Mouse (Mus musculus) myocyte (in vitro differentiated cells): Measurements from ENCODE around the gene Cirbp. TPM values are rescaled to one million over a fixed set of nuclear protein-coding genes. Genes with fewer than 3 reads are reported as not detected.

Source experiments
- H3K27me3 ChIP-seq: one replicate; pipeline ENCODE4 v1.6.1; 2011; ENCODE audit not compliant: control insufficient read depth, insufficient read depth, insufficient read length
- H3K36me3 ChIP-seq: one replicate; pipeline ENCODE4 v1.6.1; 2011; ENCODE audit not compliant: control insufficient read depth, insufficient read depth
- H3K4me2 ChIP-seq: one replicate; pipeline ENCODE4 v1.6.1; 2011; ENCODE audit warnings: low read depth, control low read depth
- H3K4me3 ChIP-seq: one replicate; pipeline ENCODE4 v1.5.1; 2011; ENCODE audit warnings: mild to moderate bottlenecking, control low read depth, moderate library complexity
- H3K79me2 ChIP-seq: one replicate; pipeline ENCODE4 v1.6.1; 2011; ENCODE audit not compliant: control insufficient read depth, insufficient read depth
- H3ac ChIP-seq: one replicate; pipeline ENCODE4 v1.6.1; 2011; ENCODE audit not compliant: control insufficient read depth, insufficient read length
- CEBPB ChIP-seq: IDR thresholded peaks from 2 replicates; pipeline ENCODE4 v1.6.1; 2011; ENCODE audit warnings: mild to moderate bottlenecking, moderate library complexity; ENCODE audit not compliant: poor library complexity, insufficient read depth, severe bottlenecking
- E2F4 ChIP-seq: IDR thresholded peaks from one replicate; pipeline ENCODE4 v1.6.1; 2011; ENCODE audit warnings: mild to moderate bottlenecking, control low read depth, moderate library complexity; ENCODE audit not compliant: insufficient read depth
- MAX ChIP-seq: IDR thresholded peaks from one replicate; pipeline ENCODE4 v1.6.1; 2011; ENCODE audit warnings: low read depth, mild to moderate bottlenecking, control low read depth
- MYOD1 ChIP-seq, 3 experiments: IDR thresholded peaks; one replicate each; pipeline ENCODE4 v1.6.1; 2011; ENCODE audit warnings: control low read depth in 2 of 3, low read depth in 2 of 3, mild to moderate bottlenecking in 2 of 3, moderate library complexity in 1 of 3; ENCODE audit not compliant: insufficient read length in 2 of 3, control insufficient read depth in 1 of 3
- MYOG ChIP-seq, 3 experiments: IDR thresholded peaks; one replicate each; pipeline ENCODE4 v1.6.1; 2011; ENCODE audit warnings: control low read depth in 2 of 3, low read depth in 2 of 3, mild to moderate bottlenecking in 2 of 3; ENCODE audit not compliant: insufficient read length in 2 of 3, control insufficient read depth in 1 of 3, insufficient read depth in 1 of 3
- POLR2A ChIP-seq: IDR thresholded peaks from one replicate; pipeline ENCODE4 v1.6.1; 2011; ENCODE audit warnings: low read depth, mild to moderate bottlenecking, control low read depth, moderate library complexity; ENCODE audit not compliant: insufficient read length
- POLR2AphosphoS2 ChIP-seq: IDR thresholded peaks from one replicate; pipeline ENCODE4 v1.6.1; 2011; ENCODE audit warnings: low read depth, control low read depth; ENCODE audit not compliant: insufficient read length
- REST ChIP-seq: IDR thresholded peaks from one replicate; pipeline ENCODE4 v1.6.1; 2011; ENCODE audit warnings: mild to moderate bottlenecking, control low read depth, moderate library complexity; ENCODE audit not compliant: insufficient read depth, insufficient read length
- SRF ChIP-seq: IDR thresholded peaks from one replicate; pipeline ENCODE4 v1.6.1; 2011; ENCODE audit warnings: low read depth; ENCODE audit not compliant: control insufficient read depth, insufficient read length
- TCF12 ChIP-seq: IDR thresholded peaks from one replicate; pipeline ENCODE4 v1.6.1; 2011; ENCODE audit warnings: mild to moderate bottlenecking, control low read depth; ENCODE audit not compliant: poor library complexity, insufficient read depth, severe bottlenecking
- TCF3 ChIP-seq: IDR thresholded peaks from one replicate; pipeline ENCODE4 v1.6.1; 2011; ENCODE audit warnings: low read depth, control low read depth; ENCODE audit not compliant: insufficient read length
- USF1 ChIP-seq: IDR thresholded peaks from one replicate; pipeline ENCODE4 v1.6.1; 2011; ENCODE audit warnings: low read depth, mild to moderate bottlenecking, control low read depth, moderate library complexity
- polyA plus RNA-seq: library from polyadenylated mRNA; unstranded; fragments of >200 nt; fragmentation: generic; extraction: Trizol; gene quantifications from one replicate; pipeline ENCODE4 v1.2.1, GENCODE M21; 2012; ENCODE audit warnings: missing spikeins

Cirbp gene
- polyA plus RNA-seq, 1 experiment, result 54.2 TPM

- H3ac ChIP-seq, result no peak overlapping the region
- no peak overlapping the region for H3K4me2 ChIP-seq
- H3K36me3 ChIP-seq, result peaks cover 6% of the 10 kb centered on the region
- TF ChIP-seq TCF3 (no peak), SRF (no peak), TCF12 (no peak), POLR2AphosphoS2 (no peak), REST (no peak), POLR2A (no peak), USF1 (no peak)
- H3K4me3 ChIP-seq, result no peak overlapping the region
- no peaks in the 10 kb centered on the region for H3K27me3 ChIP-seq
- peaks cover 5% of the 10 kb centered on the region for H3K79me2 ChIP-seq
These were observed 8.9 kb downstream of the Cirbp start for GRCm38 (mm10) chr10:80174705-80175104.

- Histone ChIP-seq H3ac (no peak overlapping the region), H3K4me3 (no peak overlapping the region), H3K79me2 (no peaks in the 10 kb centered on the region), H3K27me3 (no peaks in the 10 kb centered on the region), H3K4me2 (no peak overlapping the region), H3K36me3 (peaks cover 6% of the 10 kb centered on the region)
- TF ChIP-seq MYOD1 (IDR thresholded peaks at IDR 0.05; ENCODE audit: control insufficient read depth in 1 of 3, insufficient read length in 2 of 3, low read depth in 2 of 3), result no peak
These were observed 9.9 kb downstream of the Cirbp start for GRCm38 (mm10) chr10:80175536-80176269.

- H3K79me2 ChIP-seq, result no peaks in the 10 kb centered on the region
- H3K27me3 ChIP-seq, result no peaks in the 10 kb centered on the region
- H3ac ChIP-seq, result no peak overlapping the region
- no peak for TF ChIP-seq SRF
- no peak for TF ChIP-seq REST
- TF ChIP-seq MYOD1 (IDR thresholded peaks at IDR 0.05; ENCODE audit: control insufficient read depth in 1 of 3, insufficient read length in 2 of 3, low read depth in 2 of 3), result no peak
- TF ChIP-seq USF1, result no peak
- no peak for TF ChIP-seq MAX
- TF ChIP-seq MYOG (IDR thresholded peaks at IDR 0.05; ENCODE audit: control insufficient read depth in 1 of 3, insufficient read depth in 1 of 3, insufficient read length in 2 of 3, low read depth in 2 of 3), result no peak
- no peak for TF ChIP-seq POLR2A
- TF ChIP-seq E2F4, result no peak
- no peak for TF ChIP-seq CEBPB
- TF ChIP-seq TCF3, result no peak
- TF ChIP-seq POLR2AphosphoS2, result no peak
- no peak for TF ChIP-seq TCF12
- H3K36me3 ChIP-seq, result peaks cover under 1% of the 10 kb centered on the region
- H3K4me2 ChIP-seq, result no peak overlapping the region
- no peak overlapping the region for H3K4me3 ChIP-seq
These were observed 10.6 kb downstream of the Cirbp start for GRCm38 (mm10) chr10:80176270-80176834.

- TF ChIP-seq MYOD1 (IDR thresholded peaks at IDR 0.05; ENCODE audit: control insufficient read depth in 1 of 3, insufficient read length in 2 of 3, low read depth in 2 of 3) (peak in 1 of 3 experiments; percentile 29), TCF3 (no peak)
- H3K4me2 ChIP-seq, result peak overlapping the region; percentile 30
- no peak overlapping the region for H3ac ChIP-seq
- H3K27me3 ChIP-seq, result no peaks in the 10 kb centered on the region
- no peaks in the 10 kb centered on the region for H3K36me3 ChIP-seq
- no peaks in the 10 kb centered on the region for H3K79me2 ChIP-seq
- H3K4me3 ChIP-seq, result no peak overlapping the region
These were observed 11.9 kb downstream of the Cirbp start for GRCm38 (mm10) chr10:80177441-80178279.
